Mouse (Mus musculus) bone marrow macrophage, adult 2 months (primary cell): ENCODE measurements at regions not wholly inside any gene's neighbourhood (a gene's known extent, or its start where the extent isn't known, plus 50 kb on each side); places are given as distances from the start of the nearest gene placed in this dataset.

Experiments
- CTCF ChIP-seq: IDR thresholded peaks from 2 replicates; pipeline ENCODE4 v1.5.1; 2012; ENCODE audit warnings: low read depth, mild to moderate bottlenecking, low read length, moderate library complexity
- POLR2A ChIP-seq: IDR thresholded peaks from 2 replicates; pipeline ENCODE4 v1.6.1; 2012; ENCODE audit warnings: mild to moderate bottlenecking, low read depth, low read length, borderline replicate concordance

- TF ChIP-seq CTCF: no peak
- no peak for TF ChIP-seq POLR2A
Observed at GRCm38 (mm10) chr1:88578231-88578620, 68.4 kb upstream of the Glrp1 start.
